Mouse (Mus musculus) MEL (cell line): ENCODE data around the gene Gm20422.

Experiments used
- CTCF ChIP-seq, 3 experiments: IDR thresholded peaks in 2 of 3; conservative IDR thresholded peaks in 1 of 3; 2 replicates each; pipeline ENCODE4 v1.5.1; 2011 to 2012; ENCODE audit warnings: low read length in 3 of 3, low read depth in 2 of 3, mild to moderate bottlenecking in 2 of 3, improper control_type of control experiment in 1 of 3, inconsistent platforms in 1 of 3, mixed read lengths in 1 of 3, moderate library complexity in 1 of 3; ENCODE audit not compliant: control insufficient read depth in 1 of 3, insufficient read depth in 1 of 3, poor library complexity in 1 of 3, severe bottlenecking in 1 of 3
- KAT2A ChIP-seq: conservative IDR thresholded peaks from 2 replicates; pipeline ENCODE4 v1.6.1; 2012; ENCODE audit warnings: low read depth, low read length, improper control_type of control experiment, inconsistent platforms
- NELFE ChIP-seq: IDR thresholded peaks from 2 replicates; pipeline ENCODE4 v1.6.1; 2011; ENCODE audit warnings: low read depth, low read length, improper control_type of control experiment
- TCF12 ChIP-seq: IDR thresholded peaks from 2 replicates; pipeline ENCODE4 v1.6.1; 2014; ENCODE audit warnings: low read depth, mild to moderate bottlenecking, inconsistent platforms, low read length, improper control_type of control experiment, moderate library complexity
- USF2 ChIP-seq, 2 experiments: IDR thresholded peaks; 2 replicates each; pipeline ENCODE4 v1.6.1; 2011 to 2012; ENCODE audit warnings: improper control_type of control experiment in 2 of 2, low read length in 2 of 2, borderline replicate concordance in 1 of 2, inconsistent platforms in 1 of 2, low read depth in 1 of 2, mild to moderate bottlenecking in 1 of 2; ENCODE audit not compliant: insufficient read depth in 1 of 2
- ZC3H11A ChIP-seq: IDR thresholded peaks from 2 replicates; pipeline ENCODE4 v1.6.1; 2012; ENCODE audit warnings: low read depth, mild to moderate bottlenecking, inconsistent platforms, low read length, improper control_type of control experiment

DNA sequence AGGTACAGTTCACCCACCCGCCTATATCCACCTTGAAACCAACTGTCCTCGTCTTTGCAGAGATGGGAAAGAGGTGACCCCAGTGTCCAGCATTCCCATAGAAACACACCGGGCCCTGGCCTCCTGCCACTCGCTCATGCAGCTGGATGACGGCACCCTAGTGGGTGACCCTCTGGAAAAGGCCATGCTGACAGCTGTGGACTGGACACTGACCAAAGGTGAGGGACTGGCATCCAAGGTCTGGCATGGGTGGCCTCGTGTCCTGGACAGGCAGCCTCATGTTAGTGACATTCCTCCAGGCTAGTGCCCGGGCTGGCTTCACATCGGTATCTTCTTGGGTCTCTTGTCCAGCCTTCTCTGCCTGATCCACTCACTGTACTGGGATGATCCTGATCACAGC, 24.6 kb upstream of the Gm20422 start:
- TF ChIP-seq KAT2A (no peak), TCF12 (no peak), CTCF (IDR thresholded peaks at IDR 0.05 in 2 of 3, conservative IDR thresholded peaks at IDR 0.05 in 1 of 3; ENCODE audit: control insufficient read depth in 1 of 3, insufficient read depth in 1 of 3, low read depth in 2 of 3, low read length in 3 of 3, poor library complexity in 1 of 3, severe bottlenecking in 1 of 3) (no peak), NELFE (no peak), USF2 (IDR thresholded peaks at IDR 0.05; ENCODE audit: borderline replicate concordance in 1 of 2, insufficient read depth in 1 of 2, low read depth in 1 of 2, low read length in 2 of 2) (no peak), ZC3H11A (no peak)
